Mouse (Mus musculus): ENCODE results near the gene Gm10718.
"Not testable (repeated sequence)": the region's sequence is repeated elsewhere in the genome, so short reads cannot be mapped to it uniquely, and the experiment has no call there.

Gene Gm10718

GRCm38 (mm10) chr9:3025653-3026052, 2.3 kb downstream of the Gm10718 start:
- DNase-seq (ENCODE audit: low spot score in 2 of 2): peak; percentile 32 to 40

GRCm38 (mm10) chr9:3026136-3026535, 2.8 kb downstream of the Gm10718 start:
- DNase-seq (ENCODE audit: low spot score in 2 of 2): not testable (repeated sequence)

GRCm38 (mm10) chr9:3026741-3027140, 3.4 kb downstream of the Gm10718 start:
- not testable (repeated sequence) for DNase-seq (ENCODE audit: low spot score in 2 of 2)

GRCm38 (mm10) chr9:3027200-3027599, 3.9 kb downstream of the Gm10718 start:
- not testable (repeated sequence) for DNase-seq (ENCODE audit: low spot score in 2 of 2)

GRCm38 (mm10) chr9:3029276-3030000, 6.1 kb downstream of the Gm10718 start:
- DNase-seq (ENCODE audit: low spot score in 2 of 2): peak in 1 of 2 experiments; percentile 22

GRCm38 (mm10) chr9:3030677-3031318, 7.5 kb downstream of the Gm10718 start:
- not testable (repeated sequence) for DNase-seq (ENCODE audit: low spot score in 2 of 2)

DNA sequence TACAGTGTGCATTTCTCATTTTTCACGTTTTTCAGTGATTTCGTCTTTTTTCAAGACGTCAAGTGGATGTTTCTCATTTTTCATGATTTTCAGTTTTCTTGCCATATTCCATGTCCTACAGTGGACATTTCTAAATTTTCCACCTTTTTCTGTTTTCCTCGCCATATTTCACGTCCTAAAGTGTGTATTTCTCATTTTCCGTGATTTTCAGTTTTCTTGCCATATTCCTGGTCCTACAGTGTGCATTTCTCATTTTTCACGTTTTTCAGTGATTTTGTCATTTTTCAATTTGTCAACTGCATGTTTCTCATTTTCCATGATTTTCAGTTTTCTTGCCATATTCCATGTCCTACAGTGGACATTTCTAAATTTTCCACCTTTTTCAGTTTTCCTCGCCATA, 11.0 kb downstream of the Gm10718 start, which contains the start of gene Gm17535:
Gene Gm17535 (plus strand): TSS at position 301 of the 400 bp plus-strand sequence.
- DNase-seq (ENCODE audit: low spot score in 2 of 2): not testable (repeated sequence)

DNA sequence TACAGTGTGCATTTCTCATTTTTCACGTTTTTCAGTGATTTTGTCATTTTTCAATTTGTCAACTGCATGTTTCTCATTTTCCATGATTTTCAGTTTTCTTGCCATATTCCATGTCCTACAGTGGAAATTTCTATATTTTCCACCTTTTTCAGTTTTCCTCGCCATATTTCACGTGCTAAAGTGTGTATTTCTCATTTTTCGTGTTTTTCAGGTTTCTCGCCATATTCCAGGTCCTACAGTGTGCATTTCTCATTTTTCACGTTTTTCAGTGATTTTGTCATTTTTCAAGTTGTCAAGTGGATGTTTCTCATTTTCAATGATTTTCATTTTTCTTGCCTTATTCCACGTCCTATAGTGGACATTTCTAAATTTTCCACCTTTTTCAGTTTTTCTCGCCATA, 13.2 kb downstream of the Gm10718 start, which contains the start of gene Gm10715:
Gene Gm10715 (plus strand): TSS at position 301 of the 400 bp plus-strand sequence.
- not testable (repeated sequence) for DNase-seq (ENCODE audit: low spot score in 2 of 2)

- not testable (repeated sequence) for DNase-seq (ENCODE audit: low spot score in 2 of 2)
Measured at GRCm38 (mm10) chr9:3038161-3038560, 14.8 kb downstream of the Gm10718 start.

Data from frontal cortex, postnatal 36 days (tissue).